Mouse (Mus musculus) neutrophil, adult 5-6 weeks (primary cell): ENCODE data around the gene Cldn20. TPM values are rescaled to one million over a fixed set of nuclear protein-coding genes. Genes with fewer than 3 reads are reported as not detected.

Experiments used
- total RNA-seq: library from RNA; stranded (forward); fragments of 200-1000 nt; gene quantifications from 2 replicates; pipeline ENCODE4 v1.2.3, GENCODE M21; 2017

Cldn20 gene
- total RNA-seq, 1 experiment from 2014 or later, result 1.5 TPM

Other genes starting within 250 kb of the Cldn20 start
- 11.2 and 12.2 TPM in 2 replicates for gene Tiam2, start 206.0 kb upstream of the Cldn20 start, total RNA-seq
- 7.4 and 8.2 TPM in 2 replicates for gene Tfb1m, start 25.2 kb downstream of the Cldn20 start, total RNA-seq
- gene Nox3, start 163.7 kb downstream of the Cldn20 start, total RNA-seq, result not detected in 2 replicates